Mouse (Mus musculus) stomach, postnatal 0 days (tissue): ENCODE measurements around the gene Spsb1. TPM values are rescaled to one million over a fixed set of nuclear protein-coding genes. Genes with fewer than 3 reads are reported as not detected.
A peak's percentile ranks its signal among the peaks of the same experiment; 100 is the strongest.

Experiments used
- ATAC-seq: fragments of 200-750 bp; cut with Nextera tagmentation; 2 replicates; pipeline ENCODE4 v1.8.0; 2017; ENCODE audit not compliant: low FRiP score, low TSS enrichment
- DNase-seq: peaks from one replicate; pipeline ENCODE4 v3.0.0-alpha.2; 2016; ENCODE audit warnings: low spot score
- H3K27ac ChIP-seq: fragments of 300-500 bp; sonication (generic); replicated peaks from 2 replicates; pipeline ENCODE4 v1.5.1; 2014; ENCODE audit warnings: mild to moderate bottlenecking, control low read depth
- H3K27me3 ChIP-seq: fragments of 300-500 bp; sonication (generic); 2 replicates; pipeline ENCODE4 v1.6.1; 2014; ENCODE audit warnings: low read length; ENCODE audit not compliant: control insufficient read depth, insufficient read depth
- H3K36me3 ChIP-seq: fragments of 300-500 bp; sonication (generic); 2 replicates; pipeline ENCODE4 v1.6.1; 2014; ENCODE audit warnings: low read length, mixed read lengths; ENCODE audit not compliant: control insufficient read depth, insufficient read depth
- H3K4me1 ChIP-seq: fragments of 300-500 bp; sonication (generic); replicated peaks from 2 replicates; pipeline ENCODE4 v1.6.1; 2014; ENCODE audit warnings: antibody characterized with exemption; ENCODE audit not compliant: control insufficient read depth, insufficient read depth
- H3K4me2 ChIP-seq: fragments of 300-500 bp; sonication (generic); replicated peaks from 2 replicates; pipeline ENCODE4 v1.6.1; 2014; ENCODE audit warnings: low read depth, mild to moderate bottlenecking, control low read depth, moderate library complexity
- H3K4me3 ChIP-seq: fragments of 300-500 bp; sonication (generic); 2 replicates; pipeline ENCODE4 v1.5.1; 2014; ENCODE audit warnings: low read depth, low read length, control low read depth
- H3K9ac ChIP-seq: fragments of 300-500 bp; sonication (generic); 2 replicates; pipeline ENCODE4 v1.6.1; 2014; ENCODE audit warnings: mild to moderate bottlenecking, low read length, control low read depth, mixed read lengths
- H3K9me3 ChIP-seq: fragments of 300-500 bp; sonication (generic); 2 replicates; pipeline ENCODE4 v1.6.1; 2016; ENCODE audit warnings: low read length; ENCODE audit not compliant: control insufficient read depth
- CTCF ChIP-seq: IDR thresholded peaks from 2 replicates; pipeline ENCODE4 v1.5.1; 2016; ENCODE audit warnings: antibody characterized with exemption, low read depth, mild to moderate bottlenecking, moderate library complexity
- EP300 ChIP-seq: optimal IDR thresholded peaks from 2 replicates; pipeline ENCODE3; 2016; ENCODE audit warnings: antibody characterized with exemption
- WGBS: fragments of 180-500 bp; shearing (Covaris S2); extraction: QIAGEN DNeasy Blood & Tissue Kit; methylation state at CpG from one replicate; pipeline ENCODE4 v1.1.7; 2014; 5-methylcytosine and 5-hydroxymethylcytosine counted together
- polyA plus RNA-seq: library from polyadenylated mRNA; unstranded; fragments of >200 nt; fragmentation: Nextera tagmentation; extraction: Ambion mirVana; gene quantifications from 2 replicates; pipeline ENCODE4 v1.2.1, GENCODE M21; 2015

The Spsb1 gene
- polyA plus RNA-seq, 1 experiment from 2014 or later, result 13.1 TPM

DNA sequence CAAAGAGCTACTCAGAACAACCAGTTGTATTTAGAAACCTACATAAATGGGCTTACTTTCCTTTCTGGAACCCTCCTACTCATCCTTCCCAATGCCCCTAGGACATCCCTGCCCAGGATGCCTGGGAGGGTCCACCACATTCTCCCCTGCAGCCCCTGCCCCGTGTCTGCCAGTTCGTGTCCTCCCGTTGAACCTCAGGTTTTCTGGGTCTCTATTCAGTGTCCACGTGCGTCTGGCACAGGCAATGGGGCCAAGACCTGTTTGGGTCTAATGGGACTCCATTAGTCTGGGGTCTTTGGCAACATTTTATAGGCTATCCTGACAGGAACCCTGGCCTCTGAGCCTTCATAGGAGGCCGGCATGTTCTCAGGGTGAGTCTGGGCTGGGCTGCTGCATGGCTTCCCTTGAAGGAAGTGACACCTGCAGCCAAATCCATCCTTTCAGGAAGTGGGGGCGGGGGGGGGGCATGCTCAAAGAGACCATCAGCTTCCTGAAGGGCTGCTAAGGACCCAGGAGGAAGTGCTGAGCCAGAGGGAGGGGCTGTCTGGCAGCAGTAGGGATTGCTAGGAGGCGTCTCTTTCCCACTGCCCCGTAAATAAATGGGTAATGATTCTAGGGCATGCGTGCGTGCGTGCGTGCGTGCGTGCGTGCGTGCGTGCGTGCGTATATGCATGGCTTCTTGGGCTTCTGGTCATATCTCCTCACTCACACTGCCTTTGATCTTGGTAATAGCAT, 65.9 kb downstream of the Spsb1 start:
- no peak overlapping the region for H3K4me2 ChIP-seq
- 84% methylated on average over 20 of the region's 20 CpGs for WGBS
- DNase-seq (no peak), ATAC-seq (no peak)
- H3K36me3 ChIP-seq, result no peaks in the 10 kb centered on the region
- TF ChIP-seq CTCF (no peak), EP300 (no peak)
- H3K9me3 ChIP-seq, result no peaks in the 10 kb centered on the region
- peaks cover 10% of the 10 kb centered on the region for H3K4me1 ChIP-seq
- H3K27ac ChIP-seq, result peak overlapping the region; percentile 93
- no peak overlapping the region for H3K4me3 ChIP-seq
- H3K9ac ChIP-seq, result no peak overlapping the region
- H3K27me3 ChIP-seq, result no peaks in the 10 kb centered on the region

- Histone ChIP-seq H3K4me2 (no peak overlapping the region), H3K27me3 (no peaks in the 10 kb centered on the region), H3K9me3 (no peaks in the 10 kb centered on the region), H3K27ac (no peak overlapping the region), H3K4me1 (peaks cover 10% of the 10 kb centered on the region; the same call in 1 of the 2 replicates), H3K9ac (no peak overlapping the region), H3K36me3 (no peaks in the 10 kb centered on the region), H3K4me3 (no peak overlapping the region)
- 63% methylated on average over 5 of the region's 5 CpGs for WGBS
- TF ChIP-seq CTCF, result no peak
- no peak for TF ChIP-seq EP300
- ATAC-seq (no peak), DNase-seq (no peak)
Measured at GRCm38 (mm10) chr4:149888156-149888555, 66.7 kb downstream of the Spsb1 start.

- 60% methylated on average over 18 of the region's 18 CpGs for WGBS
- Histone ChIP-seq H3K4me3 (no peak overlapping the region), H3K27ac (no peak overlapping the region), H3K4me1 (peaks cover 12% of the 10 kb centered on the region; the same call in 1 of the 2 replicates), H3K9ac (no peak overlapping the region), H3K36me3 (no peaks in the 10 kb centered on the region), H3K27me3 (no peaks in the 10 kb centered on the region), H3K4me2 (no peak overlapping the region), H3K9me3 (no peaks in the 10 kb centered on the region)
- DNase-seq (no peak), ATAC-seq (no peak)
- TF ChIP-seq EP300, result no peak
- no peak for TF ChIP-seq CTCF
Measured at GRCm38 (mm10) chr4:149886298-149887271, 68.3 kb downstream of the Spsb1 start.

DNA sequence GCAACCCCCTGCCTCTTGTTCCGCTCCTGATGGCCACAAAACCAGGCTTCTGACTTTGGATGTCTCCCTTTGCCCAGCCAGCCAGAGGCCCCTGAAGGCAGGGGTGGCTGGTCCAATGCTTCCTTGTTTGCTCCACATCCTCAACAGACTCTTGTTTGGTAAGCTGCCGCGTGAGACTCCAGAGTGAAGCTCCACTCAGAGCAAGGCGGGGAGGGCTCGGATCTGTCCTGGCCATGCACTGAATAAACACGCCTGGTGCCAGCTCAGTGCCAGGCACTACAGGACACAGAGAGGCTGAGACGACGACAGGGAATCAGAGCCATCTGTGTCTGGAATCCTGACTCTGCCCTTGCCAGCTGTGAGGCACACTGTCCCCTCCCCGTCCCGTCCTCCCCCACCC, 70.9 kb downstream of the Spsb1 start:
- Histone ChIP-seq H3K4me1 (0 out of 2 replicates have a peak, but pooled peaks cover 3% of the 10 kb centered on the region), H3K27me3 (no peaks in the 10 kb centered on the region), H3K9me3 (no peaks in the 10 kb centered on the region), H3K4me2 (no peak overlapping the region), H3K27ac (no peak overlapping the region), H3K36me3 (no peaks in the 10 kb centered on the region), H3K4me3 (no peak overlapping the region), H3K9ac (no peak overlapping the region)
- WGBS, result 71% methylated on average over 10 of the region's 10 CpGs
- no peak for DNase-seq
- no peak for ATAC-seq
- TF ChIP-seq EP300, result no peak
- TF ChIP-seq CTCF, result no peak

GRCm38 (mm10) chr4:149882139-149882916, 72.5 kb downstream of the Spsb1 start:
- H3K4me3 ChIP-seq, result no peak overlapping the region
- 0 out of 2 replicates have a peak, but pooled peaks cover 3% of the 10 kb centered on the region for H3K4me1 ChIP-seq
- no peaks in the 10 kb centered on the region for H3K36me3 ChIP-seq
- H3K9me3 ChIP-seq, result no peaks in the 10 kb centered on the region
- no peak overlapping the region for H3K9ac ChIP-seq
- H3K27ac ChIP-seq, result 0 out of 2 replicates have a peak overlapping the region, but pooled peaks have one; percentile 35
- TF ChIP-seq CTCF (no peak), EP300 (no peak)
- 0 out of 2 replicates have a peak, but pooled peaks have one; percentile 27 for ATAC-seq
- 44% methylated on average over 17 of the region's 17 CpGs for WGBS
- no peak for DNase-seq
- no peak overlapping the region for H3K4me2 ChIP-seq
- H3K27me3 ChIP-seq, result no peaks in the 10 kb centered on the region
